Mouse (Mus musculus) brain, embryonic 14.5 days (tissue): ENCODE results near the gene Rhbdl3.

Experiments used
- CTCF ChIP-seq: fragments of 200-500 bp; IDR thresholded peaks from 2 replicates; pipeline ENCODE4 v1.5.1; 2012; ENCODE audit warnings: inconsistent platforms, mild to moderate bottlenecking, moderate library complexity, borderline replicate concordance; ENCODE audit not compliant: insufficient read depth, insufficient read length; ENCODE audit errors: extremely low read depth
- POLR2A ChIP-seq: fragments of 200-500 bp; IDR thresholded peaks from 2 replicates; pipeline ENCODE4 v1.6.1; 2012; ENCODE audit warnings: mild to moderate bottlenecking, inconsistent platforms, borderline replicate concordance; ENCODE audit not compliant: poor library complexity, insufficient read depth, insufficient read length, severe bottlenecking; ENCODE audit errors: extremely low read depth

DNA sequence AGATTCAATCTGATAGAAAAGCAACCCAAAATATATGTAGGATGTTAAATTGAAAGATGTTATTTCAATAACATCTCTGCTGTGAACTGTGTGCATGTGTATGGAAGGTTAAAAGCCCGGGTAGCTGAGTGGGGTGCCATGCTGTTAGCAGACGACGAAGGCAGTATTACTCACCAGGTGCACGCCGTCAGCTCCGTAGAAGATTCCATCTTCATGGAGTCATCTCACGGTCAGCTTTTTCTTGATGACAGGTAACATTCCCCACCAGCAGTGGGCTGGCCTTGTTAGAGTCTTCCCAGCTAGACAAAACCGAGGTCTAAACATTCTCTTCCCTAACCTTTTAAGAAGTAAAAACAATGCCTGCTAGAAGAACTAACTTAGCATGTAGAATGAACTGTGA, 36.6 kb upstream of the Rhbdl3 start:
- TF ChIP-seq POLR2A (no peak), CTCF (no peak)
